Mouse (Mus musculus) embryo, embryonic 11.5 days (tissue): Measurements from ENCODE around the gene Setd7.

Experiments used
- DNase-seq: peaks from one replicate; pipeline ENCODE4 v3.0.0-alpha.2; 2012; ENCODE audit warnings: low read depth, low spot score

Setd7 gene

GRCm38 (mm10) chr3:51559594-51560450, 857 bp downstream of the Setd7 start:
- peak; percentile 69 for DNase-seq

GRCm38 (mm10) chr3:51555583-51555982, 5.1 kb downstream of the Setd7 start:
- DNase-seq, result no peak

- no peak for DNase-seq
Observed at GRCm38 (mm10) chr3:51554836-51555235, 5.8 kb downstream of the Setd7 start.

- DNase-seq, result no peak
Observed at GRCm38 (mm10) chr3:51554067-51554466, 6.6 kb downstream of the Setd7 start.

- no peak for DNase-seq
Observed at GRCm38 (mm10) chr3:51553497-51553875, 7.2 kb downstream of the Setd7 start.

GRCm38 (mm10) chr3:51552841-51553496, 7.7 kb downstream of the Setd7 start:
- no peak for DNase-seq

- DNase-seq, result no peak
Observed at GRCm38 (mm10) chr3:51552197-51552596, 8.5 kb downstream of the Setd7 start.

GRCm38 (mm10) chr3:51548987-51549579, 11.6 kb downstream of the Setd7 start:
- DNase-seq, result no peak

- no peak for DNase-seq
Observed at GRCm38 (mm10) chr3:51547577-51547976, 13.1 kb downstream of the Setd7 start.

GRCm38 (mm10) chr3:51544442-51545128, 16.1 kb downstream of the Setd7 start:
- DNase-seq, result no peak

GRCm38 (mm10) chr3:51540659-51541058, 20.0 kb downstream of the Setd7 start:
- DNase-seq, result no peak

- DNase-seq, result peak; percentile 47
Observed at GRCm38 (mm10) chr3:51539567-51540408, 20.9 kb downstream of the Setd7 start.

- no peak for DNase-seq
Observed at GRCm38 (mm10) chr3:51534013-51534412, 26.7 kb downstream of the Setd7 start.

GRCm38 (mm10) chr3:51533573-51533972, 27.1 kb downstream of the Setd7 start:
- no peak for DNase-seq

GRCm38 (mm10) chr3:51532282-51532620, 28.4 kb downstream of the Setd7 start:
- no peak for DNase-seq

GRCm38 (mm10) chr3:51531473-51532281, 29.0 kb downstream of the Setd7 start:
- no peak for DNase-seq

- DNase-seq, result no peak
Observed at GRCm38 (mm10) chr3:51526891-51527290, 33.8 kb downstream of the Setd7 start.

GRCm38 (mm10) chr3:51525186-51525785, 35.4 kb downstream of the Setd7 start:
- no peak for DNase-seq

GRCm38 (mm10) chr3:51521262-51521661, 39.4 kb downstream of the Setd7 start:
- DNase-seq, result no peak

GRCm38 (mm10) chr3:51518763-51519121, 41.9 kb downstream of the Setd7 start:
- DNase-seq, result no peak
